Mouse (Mus musculus) forebrain, embryonic 10.5 days (tissue): Measurements from ENCODE around the gene Mreg. TPM values are rescaled to one million over a fixed set of nuclear protein-coding genes. Genes with fewer than 3 reads are reported as not detected.
A peak's percentile ranks its signal among the peaks of the same experiment; 100 is the strongest.

Source experiments
- DNase-seq: peaks from one replicate; pipeline ENCODE4 v3.0.0-alpha.2; 2017; ENCODE audit warnings: low spot score; ENCODE audit errors: extremely low spot score
- H3K27ac ChIP-seq: fragments of 300-500 bp; sonication (generic); 2 replicates; pipeline ENCODE4 v1.5.1; 2016; ENCODE audit warnings: mild to moderate bottlenecking
- H3K27me3 ChIP-seq: fragments of 300-500 bp; sonication (generic); 2 replicates; pipeline ENCODE4 v1.6.1; 2016; ENCODE audit warnings: mild to moderate bottlenecking; ENCODE audit not compliant: poor library complexity, severe bottlenecking
- H3K36me3 ChIP-seq: fragments of 300-500 bp; sonication (generic); replicated peaks from 2 replicates; pipeline ENCODE4 v1.6.1; 2016; ENCODE audit warnings: mild to moderate bottlenecking, moderate library complexity
- H3K4me1 ChIP-seq: fragments of 300-500 bp; sonication (generic); 2 replicates; pipeline ENCODE4 v1.6.1; 2016
- H3K4me3 ChIP-seq: fragments of 300-500 bp; sonication (generic); 2 replicates; pipeline ENCODE4 v1.5.1; 2016; ENCODE audit warnings: mild to moderate bottlenecking, moderate library complexity
- H3K9me3 ChIP-seq: fragments of 300-500 bp; sonication (generic); 2 replicates; pipeline ENCODE4 v1.6.1; 2016; ENCODE audit warnings: mild to moderate bottlenecking, moderate library complexity
- WGBS: fragments of 180-500 bp; shearing (Covaris S2); methylation state at CpG from one replicate; pipeline ENCODE4 v1.1.7; 2016; 5-methylcytosine and 5-hydroxymethylcytosine counted together
- polyA plus RNA-seq: library from polyadenylated mRNA; unstranded; fragments of >200 nt; fragmentation: Nextera tagmentation; extraction: Ambion mirVana; gene quantifications from 2 replicates; pipeline ENCODE4 v1.2.1, GENCODE M21; 2016

The Mreg gene
- polyA plus RNA-seq, 1 experiment from 2014 or later: 4.1 TPM

- WGBS: 73% methylated on average over 7 of the region's 7 CpGs
- H3K4me3 ChIP-seq: no peak overlapping the region
- no peak overlapping the region for H3K27ac ChIP-seq
- H3K36me3 ChIP-seq: no peaks in the 10 kb centered on the region
- H3K9me3 ChIP-seq: no peaks in the 10 kb centered on the region
- no peaks in the 10 kb centered on the region for H3K27me3 ChIP-seq
- 0 out of 2 replicates have a peak, but pooled peaks cover 12% of the 10 kb centered on the region for H3K4me1 ChIP-seq
- no peak for DNase-seq
These were observed 37.9 kb downstream of the Mreg start for GRCm38 (mm10) chr1:72174183-72174582.

- H3K36me3 ChIP-seq: no peaks in the 10 kb centered on the region
- 73% methylated on average over 8 of the region's 8 CpGs for WGBS
- H3K4me1 ChIP-seq: 0 out of 2 replicates have a peak, but pooled peaks cover 12% of the 10 kb centered on the region
- H3K27me3 ChIP-seq: no peaks in the 10 kb centered on the region
- H3K27ac ChIP-seq: no peak overlapping the region
- DNase-seq: no peak
- H3K4me3 ChIP-seq: no peak overlapping the region
- H3K9me3 ChIP-seq: no peaks in the 10 kb centered on the region
These were observed 38.6 kb downstream of the Mreg start for GRCm38 (mm10) chr1:72173402-72174051.

- Histone ChIP-seq H3K27me3 (no peaks in the 10 kb centered on the region), H3K4me3 (no peak overlapping the region), H3K27ac (no peak overlapping the region), H3K36me3 (no peaks in the 10 kb centered on the region), H3K4me1 (0 out of 2 replicates have a peak, but pooled peaks cover 12% of the 10 kb centered on the region), H3K9me3 (no peaks in the 10 kb centered on the region)
- 86% methylated on average over 8 of the region's 8 CpGs for WGBS
- DNase-seq: no peak
These were observed 39.3 kb downstream of the Mreg start for GRCm38 (mm10) chr1:72172788-72173187.

- WGBS: 84% methylated on average over 13 of the region's 13 CpGs
- 0 out of 2 replicates have a peak, but pooled peaks cover 12% of the 10 kb centered on the region for H3K4me1 ChIP-seq
- no peaks in the 10 kb centered on the region for H3K9me3 ChIP-seq
- no peaks in the 10 kb centered on the region for H3K36me3 ChIP-seq
- no peak overlapping the region for H3K27ac ChIP-seq
- no peak overlapping the region for H3K4me3 ChIP-seq
- H3K27me3 ChIP-seq: no peaks in the 10 kb centered on the region
- no peak for DNase-seq
These were observed 40.9 kb downstream of the Mreg start for GRCm38 (mm10) chr1:72171001-72171860.

GRCm38 (mm10) chr1:72167024-72167423, 45.1 kb downstream of the Mreg start:
- Histone ChIP-seq H3K27ac (no peak overlapping the region), H3K4me1 (0 out of 2 replicates have a peak, but pooled peaks cover 13% of the 10 kb centered on the region)

GRCm38 (mm10) chr1:72166468-72166814, 45.7 kb downstream of the Mreg start:
- Histone ChIP-seq H3K27ac (no peak overlapping the region), H3K27me3 (no peaks in the 10 kb centered on the region), H3K9me3 (no peaks in the 10 kb centered on the region), H3K4me3 (no peak overlapping the region), H3K4me1 (0 out of 2 replicates have a peak, but pooled peaks cover 11% of the 10 kb centered on the region), H3K36me3 (no peaks in the 10 kb centered on the region)
- WGBS: 91% methylated on average over 5 of the region's 5 CpGs
- no peak for DNase-seq

More at GRCm38 (mm10) chr1:72167024-72167423, 45.1 kb downstream of the Mreg start:
- Histone ChIP-seq H3K4me3 (no peak overlapping the region), H3K36me3 (no peaks in the 10 kb centered on the region), H3K9me3 (no peaks in the 10 kb centered on the region), H3K27me3 (no peaks in the 10 kb centered on the region)
- no peak for DNase-seq
- 96% methylated on average over 10 of the region's 10 CpGs for WGBS

- Histone ChIP-seq H3K36me3 (no peaks in the 10 kb centered on the region), H3K9me3 (no peaks in the 10 kb centered on the region), H3K27ac (no peak overlapping the region), H3K4me1 (0 out of 2 replicates have a peak, but pooled peaks cover 6% of the 10 kb centered on the region), H3K4me3 (no peak overlapping the region), H3K27me3 (no peaks in the 10 kb centered on the region)
- 94% methylated on average over 20 of the region's 20 CpGs for whole genome bisulfite sequencing
- DNase-seq: no peak
These were observed 46.2 kb downstream of the Mreg start for GRCm38 (mm10) chr1:72165723-72166467.

- H3K36me3 ChIP-seq: no peaks in the 10 kb centered on the region
- H3K9me3 ChIP-seq: no peaks in the 10 kb centered on the region
- no peak for DNase-seq
- no peak overlapping the region for H3K27ac ChIP-seq
- H3K4me1 ChIP-seq: 0 out of 2 replicates have a peak, but pooled peaks cover 4% of the 10 kb centered on the region
- no peaks in the 10 kb centered on the region for H3K27me3 ChIP-seq
- no peak overlapping the region for H3K4me3 ChIP-seq
- 88% methylated on average over 7 of the region's 7 CpGs for WGBS
These were observed 51.8 kb downstream of the Mreg start for GRCm38 (mm10) chr1:72160321-72160720.

GRCm38 (mm10) chr1:72145041-72145440, 67.1 kb downstream of the Mreg start:
- no peaks in the 10 kb centered on the region for H3K27me3 ChIP-seq
- H3K27ac ChIP-seq: no peak overlapping the region
- H3K9me3 ChIP-seq: no peaks in the 10 kb centered on the region
- no peaks in the 10 kb centered on the region for H3K36me3 ChIP-seq
- DNase-seq: no peak
- H3K4me3 ChIP-seq: no peak overlapping the region
- H3K4me1 ChIP-seq: peaks cover 3% of the 10 kb centered on the region

- no peak overlapping the region for H3K4me3 ChIP-seq
- H3K27me3 ChIP-seq: no peaks in the 10 kb centered on the region
- H3K27ac ChIP-seq: no peak overlapping the region
- H3K9me3 ChIP-seq: no peaks in the 10 kb centered on the region
- H3K36me3 ChIP-seq: no peaks in the 10 kb centered on the region
- 94% methylated on average over 4 of the region's 4 CpGs for WGBS
- peaks cover 3% of the 10 kb centered on the region for H3K4me1 ChIP-seq
- no peak for DNase-seq
These were observed 67.7 kb downstream of the Mreg start for GRCm38 (mm10) chr1:72144426-72144825.

- Histone ChIP-seq H3K27me3 (no peaks in the 10 kb centered on the region), H3K4me1 (peaks cover 3% of the 10 kb centered on the region), H3K9me3 (no peaks in the 10 kb centered on the region), H3K4me3 (peak overlapping the region; percentile 36), H3K27ac (peak overlapping the region; percentile 81), H3K36me3 (no peaks in the 10 kb centered on the region)
- 7% methylated on average over 11 of the region's 11 CpGs for WGBS
- DNase-seq: peak; percentile 62
These were observed 70.1 kb downstream of the Mreg start for GRCm38 (mm10) chr1:72141893-72142480.

GRCm38 (mm10) chr1:72136101-72136500, 76.0 kb downstream of the Mreg start:
- H3K4me3 ChIP-seq: no peak overlapping the region
- H3K36me3 ChIP-seq: no peaks in the 10 kb centered on the region
- H3K27ac ChIP-seq: no peak overlapping the region
- H3K4me1 ChIP-seq: no peaks in the 10 kb centered on the region
- DNase-seq: no peak
- no peaks in the 10 kb centered on the region for H3K27me3 ChIP-seq
- WGBS: 93% methylated on average over 10 of the region's 10 CpGs
- peaks cover 12% of the 10 kb centered on the region for H3K9me3 ChIP-seq
